Mouse (Mus musculus) intestine, postnatal 0 days (tissue): Measurements from ENCODE around the gene Trat1. TPM values are rescaled to one million over a fixed set of nuclear protein-coding genes. Genes with fewer than 3 reads are reported as not detected.

Source experiments
- ATAC-seq: fragments of 200-750 bp; cut with Nextera tagmentation; 2 replicates; pipeline ENCODE4 v1.8.0; 2017; ENCODE audit warnings: mild to moderate bottlenecking, moderate TSS enrichment, moderate library complexity
- H3K27ac ChIP-seq: fragments of 300-500 bp; sonication (generic); 2 replicates; pipeline ENCODE4 v1.5.1; 2014; ENCODE audit warnings: mild to moderate bottlenecking, low read depth, low read length, moderate library complexity
- H3K27me3 ChIP-seq: fragments of 300-500 bp; sonication (generic); replicated peaks from 2 replicates; pipeline ENCODE4 v1.6.1; 2014; ENCODE audit warnings: low read length, mixed read lengths; ENCODE audit not compliant: control insufficient read depth, insufficient read depth
- H3K36me3 ChIP-seq: fragments of 300-500 bp; sonication (generic); 2 replicates; pipeline ENCODE4 v1.6.1; 2014; ENCODE audit warnings: mild to moderate bottlenecking, moderate library complexity; ENCODE audit not compliant: control insufficient read depth, insufficient read depth
- H3K4me1 ChIP-seq: fragments of 300-500 bp; sonication (generic); replicated peaks from 2 replicates; pipeline ENCODE4 v1.6.1; 2014; ENCODE audit warnings: antibody characterized with exemption, low read length, mixed read lengths; ENCODE audit not compliant: control insufficient read depth, insufficient read depth
- H3K4me2 ChIP-seq: fragments of 300-500 bp; sonication (generic); replicated peaks from 2 replicates; pipeline ENCODE4 v1.6.1; 2014; ENCODE audit warnings: low read depth, mild to moderate bottlenecking, moderate library complexity
- H3K4me3 ChIP-seq: fragments of 300-500 bp; sonication (generic); 2 replicates; pipeline ENCODE4 v1.5.1; 2014; ENCODE audit warnings: low read depth, low read length
- H3K9ac ChIP-seq: fragments of 300-500 bp; sonication (generic); 2 replicates; pipeline ENCODE4 v1.6.1; 2014; ENCODE audit warnings: mild to moderate bottlenecking, low read depth, low read length
- H3K9me3 ChIP-seq: fragments of 300-500 bp; sonication (generic); 2 replicates; pipeline ENCODE4 v1.6.1; 2016; ENCODE audit warnings: mixed run types; ENCODE audit not compliant: control insufficient read depth
- CTCF ChIP-seq: sonication (generic); IDR thresholded peaks from 2 replicates; pipeline ENCODE4 v1.5.1; 2016; ENCODE audit warnings: low read depth, mild to moderate bottlenecking, control low read depth, antibody characterized with exemption, moderate library complexity
- WGBS: fragments of 180-500 bp; shearing (Covaris S2); extraction: QIAGEN DNeasy Blood & Tissue Kit; methylation state at CpG from one replicate; pipeline ENCODE4 v1.1.7; 2014; 5-methylcytosine and 5-hydroxymethylcytosine counted together
- polyA plus RNA-seq: library from polyadenylated mRNA; unstranded; fragments of >200 nt; fragmentation: Nextera tagmentation; extraction: Ambion mirVana; gene quantifications from 2 replicates; pipeline ENCODE4 v1.2.1, GENCODE M21; 2015

Trat1 gene
- polyA plus RNA-seq, 1 experiment from 2014 or later: 0.13 TPM

DNA sequence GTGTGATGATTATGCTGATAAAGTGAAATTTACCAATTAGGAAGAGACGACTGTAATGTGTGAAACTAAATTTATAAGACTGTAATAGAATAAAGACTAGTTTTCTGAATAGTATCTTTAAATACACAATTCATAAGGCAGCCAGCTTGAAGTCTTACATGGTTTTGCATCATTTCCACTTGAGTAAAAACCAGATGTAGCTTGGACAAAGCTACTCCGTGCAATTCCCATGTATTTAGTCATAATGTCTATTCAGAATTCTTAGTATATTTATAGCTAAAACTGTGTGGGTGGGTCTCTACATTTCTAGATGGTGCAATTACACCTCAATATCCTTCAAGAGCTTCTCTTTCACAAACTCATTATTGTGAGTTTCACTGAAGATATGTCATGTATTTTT, 33.4 kb downstream of the Trat1 start:
- H3K27me3 ChIP-seq: no peaks in the 10 kb centered on the region
- TF ChIP-seq CTCF: no peak
- no peak overlapping the region for H3K27ac ChIP-seq
- H3K9me3 ChIP-seq: no peaks in the 10 kb centered on the region
- no peak overlapping the region for H3K9ac ChIP-seq
- no peaks in the 10 kb centered on the region for H3K36me3 ChIP-seq
- H3K4me3 ChIP-seq: no peak overlapping the region
- no peak for ATAC-seq
- no peaks in the 10 kb centered on the region for H3K4me1 ChIP-seq
- H3K4me2 ChIP-seq: no peak overlapping the region
- WGBS: 83% methylated on average over 2 of the region's 2 CpGs

DNA sequence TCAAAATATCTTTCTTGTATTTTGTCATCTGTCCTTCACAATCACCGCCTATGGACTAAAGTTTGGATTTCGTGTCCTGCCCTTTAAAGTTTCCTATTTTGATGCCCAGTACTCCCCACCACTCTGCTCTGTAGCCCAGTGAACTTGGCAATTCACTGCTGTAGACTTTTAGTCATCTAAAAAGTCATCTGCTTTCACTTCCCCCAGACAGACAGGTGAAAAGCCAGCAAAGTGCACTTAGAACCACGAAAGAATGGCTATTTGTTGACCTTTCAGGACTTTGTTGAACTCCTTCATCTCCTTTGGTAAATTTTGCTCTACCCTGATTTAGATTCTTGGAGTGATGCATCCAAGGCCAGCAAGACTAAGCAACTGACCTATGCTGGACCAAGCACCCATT, 34.9 kb downstream of the Trat1 start:
- H3K9ac ChIP-seq: no peak overlapping the region
- no peak for TF ChIP-seq CTCF
- no peaks in the 10 kb centered on the region for H3K4me1 ChIP-seq
- no peaks in the 10 kb centered on the region for H3K9me3 ChIP-seq
- no peak for ATAC-seq
- H3K36me3 ChIP-seq: no peaks in the 10 kb centered on the region
- no peaks in the 10 kb centered on the region for H3K27me3 ChIP-seq
- H3K27ac ChIP-seq: no peak overlapping the region
- WGBS: 88% methylated on average over 3 of the region's 3 CpGs
- no peak overlapping the region for H3K4me3 ChIP-seq
- no peak overlapping the region for H3K4me2 ChIP-seq

DNA sequence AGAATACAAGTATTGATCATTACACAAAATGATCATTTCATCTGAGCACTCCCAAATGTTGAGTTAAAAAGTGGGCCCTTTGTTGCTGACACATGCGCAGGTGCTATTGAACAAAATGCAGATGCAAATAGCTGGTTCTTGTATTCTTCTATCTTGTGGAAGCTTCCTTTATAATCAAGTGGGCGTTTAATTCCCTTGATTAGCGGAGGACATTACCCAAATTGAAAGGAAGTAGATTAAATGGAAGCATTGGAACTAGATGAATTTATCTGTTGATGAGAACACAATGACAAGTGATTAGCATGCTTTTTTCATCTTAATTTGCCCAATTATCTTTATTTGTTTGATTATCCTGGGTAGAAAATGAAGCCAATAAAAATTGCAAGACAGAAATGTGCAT, 51.6 kb downstream of the Trat1 start:
- ATAC-seq: no peak
- no peaks in the 10 kb centered on the region for H3K27me3 ChIP-seq
- H3K9ac ChIP-seq: no peak overlapping the region
- WGBS: 96% methylated on average over 3 of the region's 3 CpGs
- no peak for TF ChIP-seq CTCF
- H3K4me2 ChIP-seq: no peak overlapping the region
- H3K27ac ChIP-seq: no peak overlapping the region
- H3K36me3 ChIP-seq: no peaks in the 10 kb centered on the region
- H3K9me3 ChIP-seq: no peaks in the 10 kb centered on the region
- H3K4me1 ChIP-seq: no peaks in the 10 kb centered on the region
- H3K4me3 ChIP-seq: no peak overlapping the region

DNA sequence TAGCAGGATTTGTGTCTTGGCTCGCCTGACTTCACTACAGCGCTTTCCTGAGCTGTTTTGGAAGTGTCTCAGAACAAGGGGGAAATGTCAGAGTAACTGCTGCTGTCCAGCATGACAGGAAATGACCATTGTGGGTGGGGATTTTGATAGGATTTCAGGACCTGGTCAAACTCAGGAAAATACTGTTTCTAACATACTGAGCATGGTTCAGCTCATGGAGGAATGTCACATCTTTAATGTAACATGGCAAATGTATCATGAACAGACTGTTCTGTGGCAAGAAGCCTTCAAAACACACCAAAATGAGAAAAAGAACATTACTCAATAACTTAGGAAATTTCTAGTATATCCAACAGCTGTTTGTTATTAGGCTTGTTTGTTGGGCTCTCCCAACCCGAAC, 52.1 kb downstream of the Trat1 start:
- H3K36me3 ChIP-seq: no peaks in the 10 kb centered on the region
- 61% methylated on average over 3 of the region's 3 CpGs for WGBS
- no peaks in the 10 kb centered on the region for H3K9me3 ChIP-seq
- TF ChIP-seq CTCF: no peak
- H3K9ac ChIP-seq: no peak overlapping the region
- no peak overlapping the region for H3K4me3 ChIP-seq
- no peak overlapping the region for H3K27ac ChIP-seq
- H3K27me3 ChIP-seq: no peaks in the 10 kb centered on the region
- ATAC-seq: no peak
- no peaks in the 10 kb centered on the region for H3K4me1 ChIP-seq
- H3K4me2 ChIP-seq: no peak overlapping the region

- ATAC-seq: no peak
- Histone ChIP-seq H3K27me3 (no peaks in the 10 kb centered on the region), H3K9ac (no peak overlapping the region), H3K27ac (no peak overlapping the region), H3K4me3 (no peak overlapping the region), H3K4me1 (no peaks in the 10 kb centered on the region), H3K36me3 (no peaks in the 10 kb centered on the region), H3K4me2 (no peak overlapping the region), H3K9me3 (no peaks in the 10 kb centered on the region)
- no peak for TF ChIP-seq CTCF
Measured at GRCm38 (mm10) chr16:48716343-48716742, 55.5 kb downstream of the Trat1 start.

DNA sequence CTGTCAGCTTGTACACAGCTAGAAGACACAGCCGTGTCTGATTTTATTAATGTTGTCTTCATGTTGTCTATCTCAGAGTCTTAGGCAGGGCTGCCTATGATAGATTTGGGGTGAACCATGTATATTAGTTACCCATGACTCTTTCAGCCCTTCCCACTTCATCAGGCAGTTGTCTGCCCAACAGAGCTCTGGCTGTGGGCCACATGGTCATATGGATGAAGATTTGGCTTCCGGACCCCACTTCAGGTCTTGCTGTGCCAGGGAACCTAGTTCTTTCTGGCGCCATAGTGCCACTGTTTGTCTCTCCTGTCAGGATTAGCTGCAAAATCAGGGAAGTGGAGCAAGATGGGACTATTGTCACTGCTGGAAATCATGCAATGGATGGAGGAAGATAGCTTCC, 69.9 kb downstream of the Trat1 start:
- WGBS: 85% methylated on average over 3 of the region's 3 CpGs
- Histone ChIP-seq H3K27me3 (no peaks in the 10 kb centered on the region), H3K4me3 (no peak overlapping the region), H3K9ac (no peak overlapping the region), H3K36me3 (no peaks in the 10 kb centered on the region), H3K4me2 (no peak overlapping the region), H3K27ac (no peak overlapping the region), H3K9me3 (no peaks in the 10 kb centered on the region), H3K4me1 (no peaks in the 10 kb centered on the region)
- TF ChIP-seq CTCF: no peak
- no peak for ATAC-seq

Other genes starting within 250 kb of the Trat1 start
- gene Retnlb, start 44.8 kb upstream of the Trat1 start, polyA plus RNA-seq: 0.17 TPM in 1 of 2 replicates, not detected in the other
- not detected in 2 replicates for gene Retnla, start 70.5 kb upstream of the Trat1 start, polyA plus RNA-seq
- 1.3 and 1.7 TPM in 2 replicates for gene Retnlg, start 100.6 kb upstream of the Trat1 start, polyA plus RNA-seq
- 4.2 and 4.8 TPM in 2 replicates for gene Dzip3, start 222.1 kb upstream of the Trat1 start, polyA plus RNA-seq
- 6.2 and 6.6 TPM in 2 replicates for gene Cip2a, start 222.2 kb upstream of the Trat1 start, polyA plus RNA-seq